Mouse (Mus musculus) left cerebral cortex, postnatal 14 days (tissue): Measurements from ENCODE around the gene Tada2a. TPM values are rescaled to one million over a fixed set of nuclear protein-coding genes. Genes with fewer than 3 reads are reported as not detected.

Experiments
- DNase-seq, 2 experiments: peaks; one replicate each; pipeline ENCODE4 v3.0.0; 2021 to 2022; ENCODE audit warnings: low spot score in 2 of 2, mixed read lengths in 1 of 2
- intact Hi-C: fragments of 180-260 bp; cut with DNase I; formaldehyde crosslinking; loops from one replicate; pipeline ENCODE4 v1.15.1; 2025
- total RNA-seq, 2 experiments: library from RNA; stranded (reverse); gene quantifications; 2 replicates each; pipeline ENCODE4 v1.2.3; 2021

The Tada2a gene
- total RNA-seq, 2 experiments from 2014 or later = 36.0 to 36.4 TPM

DNA sequence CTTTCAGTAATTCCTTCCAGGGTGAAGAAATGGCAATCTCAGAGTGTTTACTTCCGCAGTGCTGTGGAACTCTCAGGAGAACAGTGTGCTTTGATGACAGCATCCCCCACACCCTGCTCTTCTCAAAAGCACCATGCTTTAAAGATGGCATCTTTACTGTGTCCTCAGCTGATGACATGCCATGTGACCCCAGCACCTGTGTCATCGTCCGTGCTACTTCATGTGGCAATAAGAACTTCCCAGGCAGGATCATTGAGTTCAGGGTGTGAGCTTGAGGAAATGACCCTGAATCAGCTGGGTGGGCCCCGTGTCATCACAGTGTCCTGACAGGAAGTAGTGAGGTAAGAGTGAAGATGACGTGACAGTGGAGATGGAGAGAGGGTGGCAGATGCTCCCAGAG lies 96.8 kb downstream of the Tada2a start:
- intact Hi-C loops = loop anchor here (5.0 kb wide), 1 partner anchor 35 kb away; no protein-coding TSS in a partner anchor
- no peak for DNase-seq

DNA sequence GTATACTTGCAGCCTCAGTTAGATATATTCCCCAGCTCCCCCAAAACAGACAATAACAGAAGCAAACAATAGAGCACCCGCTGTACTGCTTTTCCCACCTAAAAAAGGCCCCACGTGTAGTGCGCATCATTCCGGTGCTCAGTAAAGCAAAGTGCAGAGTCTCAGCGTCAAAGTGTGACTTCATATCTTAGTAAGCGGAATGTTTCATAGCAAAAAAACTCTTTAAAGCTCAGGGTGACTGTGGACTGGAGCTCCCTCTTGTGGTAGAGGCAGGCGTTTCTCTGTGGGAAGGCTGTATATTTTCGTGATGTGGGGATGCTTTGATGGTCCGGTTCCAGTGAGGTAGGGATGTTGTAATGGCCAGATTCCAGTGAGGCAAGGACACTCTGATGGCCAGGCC lies 97.4 kb downstream of the Tada2a start:
- DNase-seq = peak; percentile 71 to 72
- intact Hi-C loops = loop anchor here (5.0 kb wide), 1 partner anchor 35 kb away; no protein-coding TSS in a partner anchor

Other genes starting within 250 kb of the Tada2a start
- gene Ddx52, start 187.5 kb downstream of the Tada2a start, total RNA-seq = 10 to 100 TPM; 11.0 to 12.0 TPM
- 10 to 100 TPM; 44.3 to 47.7 TPM for gene Synrg, start 165.2 kb downstream of the Tada2a start, total RNA-seq
- gene Dusp14, start 60.3 kb downstream of the Tada2a start, total RNA-seq = 10 to 100 TPM; 62.4 to 63.7 TPM
- gene Acaca, start 72 bp upstream of the Tada2a start, total RNA-seq = 10 to 100 TPM; 75.7 to 81.2 TPM
- gene Gm11437, start 37.9 kb upstream of the Tada2a start, total RNA-seq = not detected